Mouse (Mus musculus) megakaryocyte, embryonic 14.5 days (primary cell): ENCODE measurements around the gene Ccdc87.

Experiments used
- FLI1 ChIP-seq: IDR thresholded peaks from 2 replicates; pipeline ENCODE4 v1.6.1; 2012; ENCODE audit warnings: low read length, inconsistent platforms, mixed read lengths
- GATA1 ChIP-seq: IDR thresholded peaks from 3 replicates; pipeline ENCODE4 v1.6.1; 2012; ENCODE audit warnings: mixed read lengths, low read length, inconsistent platforms, borderline replicate concordance

DNA sequence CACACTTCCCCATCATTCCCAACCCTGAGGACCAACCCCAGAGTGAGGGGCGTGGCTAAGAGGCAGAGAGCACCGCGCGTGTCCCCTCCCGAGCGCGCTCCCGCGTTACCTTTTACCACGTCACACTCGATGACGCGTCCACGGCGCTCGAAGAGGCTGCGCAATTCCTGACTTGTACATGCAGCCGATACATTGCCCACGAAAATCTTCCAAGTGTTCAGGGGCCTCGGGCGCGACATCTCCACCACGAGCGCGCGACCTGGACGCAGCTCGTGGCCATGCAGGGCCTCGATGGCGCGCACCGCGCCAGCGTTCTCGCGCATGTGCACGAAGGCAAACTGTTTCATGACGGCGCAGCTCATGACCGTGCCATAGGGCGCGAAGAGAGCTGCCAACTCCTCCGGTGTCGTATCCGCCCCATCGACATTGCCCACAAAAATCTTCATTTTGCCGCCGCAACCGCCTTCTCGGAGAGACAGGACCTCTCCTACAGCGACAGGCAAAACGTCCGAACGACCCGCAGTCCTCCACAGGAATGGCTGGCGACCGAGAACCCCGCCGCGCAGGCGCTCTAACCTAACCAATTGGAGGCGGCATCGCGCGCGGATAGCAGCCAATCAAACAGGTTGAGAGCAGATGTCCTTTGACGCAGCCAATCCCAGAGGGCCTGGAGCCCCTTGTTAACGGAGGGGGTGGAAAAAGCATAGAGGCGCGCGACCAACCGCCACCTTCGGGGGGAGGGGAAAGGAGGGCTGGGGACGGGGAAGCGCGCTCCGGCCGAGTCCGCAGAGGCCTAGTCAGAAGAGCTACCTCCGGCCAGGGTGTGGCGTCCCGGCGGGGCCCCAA lies 27.9 kb upstream of the Ccdc87 start, which contains the start of the genes Gm21992 and Rbm14:
- TF ChIP-seq FLI1 (no peak), GATA1 (no peak)
